Mouse (Mus musculus): ENCODE results near the gene Csrnp2. TPM values are rescaled to one million over a fixed set of nuclear protein-coding genes. Genes with fewer than 3 reads are reported as not detected.

Csrnp2 gene
- polyA plus RNA-seq (2012) = 1.0 and 1.1 TPM in 2 replicates

DNA sequence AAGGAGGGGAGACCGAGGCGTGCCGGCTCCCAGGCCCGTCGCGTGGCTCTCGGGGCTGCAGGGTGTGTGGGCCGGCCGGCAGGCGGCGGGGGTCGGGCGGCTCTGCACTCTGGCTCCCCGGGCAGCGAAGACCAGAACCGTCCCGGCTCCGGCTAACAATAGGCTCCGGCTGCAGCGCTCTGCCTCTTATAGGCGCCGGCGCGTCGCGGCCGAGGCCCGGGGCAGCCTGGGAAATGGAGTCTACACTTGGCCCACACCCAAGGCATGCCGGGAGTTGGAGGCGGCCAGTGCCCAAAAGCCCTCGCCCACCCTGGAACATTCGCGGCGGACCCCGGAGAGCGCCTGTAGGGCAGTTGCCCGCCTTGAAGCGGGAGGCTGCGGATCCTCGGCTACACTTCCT, at the start of gene Csrnp2:
Gene Csrnp2 (minus strand): TSS at position 387 of the 400 bp plus-strand sequence.
- TF ChIP-seq GATA1 (IDR thresholded peaks at IDR 0.05; ENCODE audit: low read length) = no peak

- TF ChIP-seq GATA1 (IDR thresholded peaks at IDR 0.05; ENCODE audit: low read length) = no peak
Measured at GRCm38 (mm10) chr15:100541426-100541825, 46.1 kb upstream of the Csrnp2 start.

DNA sequence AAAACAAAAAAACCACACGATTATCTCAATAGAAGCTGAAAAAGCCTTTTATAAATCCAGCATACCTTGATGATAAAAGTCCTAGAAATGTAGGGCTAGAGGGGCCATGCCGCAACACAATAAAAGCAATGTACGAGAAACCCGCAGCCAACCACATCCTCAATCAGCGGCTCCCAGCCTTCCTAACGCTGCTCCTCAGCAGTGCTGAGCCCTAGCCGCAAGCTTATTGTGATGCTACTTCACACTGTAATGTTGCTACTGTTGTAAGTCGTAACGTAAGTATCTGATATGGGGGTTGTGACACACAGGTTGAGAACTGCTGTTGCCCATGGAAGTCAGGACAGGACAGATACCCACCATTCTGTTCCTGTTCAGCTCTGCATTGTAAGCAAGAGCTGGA, 44.1 kb upstream of the Csrnp2 start:
- no peak for TF ChIP-seq GATA1 (IDR thresholded peaks at IDR 0.05; ENCODE audit: low read length)

DNA sequence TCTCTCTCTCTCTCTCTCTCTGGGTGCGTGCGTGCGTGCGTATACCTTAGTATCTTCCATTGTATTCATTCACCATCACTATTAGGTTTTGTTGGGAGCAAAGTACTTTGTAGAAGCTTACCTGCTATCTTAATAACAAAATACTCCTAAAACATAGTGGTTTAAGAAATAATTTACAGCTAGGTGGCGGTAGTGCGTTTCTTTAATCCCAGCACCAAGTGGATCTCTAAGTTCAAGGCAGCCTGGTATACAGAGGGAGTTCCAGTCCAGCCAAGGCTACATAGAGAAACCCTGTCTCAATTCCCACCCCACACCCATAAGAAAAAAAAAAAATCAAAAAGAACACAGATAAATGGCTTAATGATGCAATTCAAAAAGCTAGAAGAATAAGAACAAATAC, 42.6 kb upstream of the Csrnp2 start:
- no peak for TF ChIP-seq GATA1 (IDR thresholded peaks at IDR 0.05; ENCODE audit: low read length)

DNA sequence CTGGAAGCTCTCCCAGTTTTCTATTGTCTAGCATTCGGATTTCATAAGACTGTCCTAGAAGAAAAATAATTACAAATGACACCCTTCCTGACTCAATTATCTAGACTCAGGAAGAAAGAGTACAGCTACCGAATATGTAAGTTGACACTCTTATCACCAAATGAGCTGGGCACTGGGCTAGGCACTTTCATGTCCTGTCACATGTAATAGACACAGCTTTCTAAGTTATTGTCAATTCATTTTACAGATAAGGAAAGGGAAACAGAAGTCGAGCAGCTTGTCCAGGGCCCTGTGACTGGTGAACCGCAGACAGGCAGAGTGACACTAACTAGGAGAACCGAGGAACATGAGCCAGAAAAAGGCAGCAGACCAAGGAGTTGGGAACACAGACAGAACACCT, 32.6 kb upstream of the Csrnp2 start:
- TF ChIP-seq GATA1 (IDR thresholded peaks at IDR 0.05; ENCODE audit: low read length) = no peak

DNA sequence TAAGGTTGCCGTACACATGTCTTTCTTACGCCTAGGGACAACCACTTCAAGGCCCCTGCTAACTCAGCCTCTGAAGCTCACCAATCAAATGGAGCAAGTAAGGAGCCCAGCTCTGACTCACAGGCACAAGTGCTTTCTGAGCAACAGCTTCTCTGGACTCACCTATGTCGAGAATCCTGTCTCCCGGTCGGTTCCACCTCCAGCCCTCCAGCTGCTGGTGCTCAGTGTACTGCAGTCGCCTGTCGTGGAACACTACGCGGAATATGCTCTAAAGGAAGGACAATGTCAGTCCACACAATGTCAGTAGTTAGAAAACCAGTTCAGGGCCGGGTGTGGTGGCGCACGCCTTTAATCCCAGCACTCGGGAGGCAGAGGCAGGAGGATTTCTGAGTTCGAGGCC, 30.1 kb upstream of the Csrnp2 start:
- no peak for TF ChIP-seq GATA1 (IDR thresholded peaks at IDR 0.05; ENCODE audit: low read length)

DNA sequence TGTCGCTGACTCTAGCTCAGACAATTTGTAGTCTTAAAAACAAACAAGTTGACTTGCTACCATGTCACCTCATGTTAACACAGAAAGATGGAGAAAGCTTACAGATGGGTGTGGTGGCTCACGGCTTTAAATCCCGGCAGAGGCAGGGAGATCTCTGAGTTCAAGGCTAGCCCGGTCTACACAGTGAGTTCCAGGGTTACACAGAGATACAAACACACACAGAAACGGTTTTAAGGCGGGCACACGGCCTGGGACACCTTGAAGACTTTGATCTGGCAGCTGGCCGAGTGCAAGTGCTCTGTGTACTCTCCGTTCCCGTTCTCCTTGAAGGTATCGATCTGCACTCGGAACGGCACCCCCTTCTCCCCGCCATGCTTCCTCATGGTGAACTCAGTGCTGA, 25.0 kb upstream of the Csrnp2 start:
- no peak for TF ChIP-seq GATA1 (IDR thresholded peaks at IDR 0.05; ENCODE audit: low read length)

DNA sequence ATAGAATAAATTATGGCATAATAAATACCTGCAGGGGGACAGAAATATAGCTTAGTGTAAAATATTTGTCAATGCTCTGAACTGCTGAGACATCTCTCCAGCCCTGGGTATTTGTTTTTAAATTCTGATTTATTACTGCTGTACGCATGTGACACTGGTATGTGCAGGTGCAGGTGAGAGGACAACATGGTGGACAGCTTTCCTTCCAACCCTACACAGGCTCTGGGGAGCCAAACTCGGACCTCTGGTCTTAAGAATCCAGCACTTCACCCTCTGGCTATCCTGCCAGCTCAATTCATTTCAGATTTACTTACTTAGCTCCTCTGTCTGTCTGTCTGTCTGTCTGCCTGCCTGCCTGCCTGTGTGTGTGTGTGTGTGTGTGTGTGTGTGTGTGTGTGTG, 19.8 kb upstream of the Csrnp2 start:
- TF ChIP-seq GATA1 (IDR thresholded peaks at IDR 0.05; ENCODE audit: low read length) = no peak

DNA sequence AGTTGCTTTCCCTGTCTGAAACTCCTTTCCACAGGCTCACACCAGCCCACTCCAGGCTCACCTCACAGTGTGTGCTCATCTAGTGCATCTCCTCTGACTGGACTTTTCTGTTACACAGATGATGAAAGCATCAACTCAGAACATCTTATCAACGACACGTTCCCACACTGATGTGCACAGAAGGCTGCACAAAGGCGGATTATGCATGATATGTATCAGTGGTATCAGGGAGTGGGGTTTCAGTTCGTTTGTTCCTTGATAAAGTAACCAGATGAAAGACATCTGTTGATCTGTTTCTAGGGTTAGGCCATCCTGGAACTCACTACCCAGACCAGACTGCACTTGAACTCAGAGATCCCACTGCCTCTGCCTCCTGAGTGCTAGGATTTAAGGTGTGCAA, 18.1 kb upstream of the Csrnp2 start:
- TF ChIP-seq GATA1 (IDR thresholded peaks at IDR 0.05; ENCODE audit: low read length) = no peak

DNA sequence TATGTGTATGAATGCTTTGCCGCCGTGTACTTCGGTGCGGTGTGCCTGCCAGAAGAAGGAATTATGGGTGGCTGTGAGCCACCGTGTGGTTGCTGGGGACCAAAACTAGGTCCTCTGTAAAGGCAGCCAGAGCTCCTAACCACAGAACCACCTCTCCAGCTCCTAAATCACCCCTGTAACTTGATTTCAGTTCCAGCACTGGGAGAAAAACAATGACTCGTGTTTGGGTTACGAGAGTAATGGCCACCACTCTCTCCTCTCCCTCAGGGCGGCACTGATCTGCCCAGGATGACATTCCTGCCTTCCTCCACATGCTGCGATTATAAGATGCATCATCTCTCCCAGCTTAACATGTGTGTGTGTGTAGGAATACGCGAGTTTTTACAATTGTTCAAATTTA, 14.8 kb upstream of the Csrnp2 start:
- TF ChIP-seq GATA1 (IDR thresholded peaks at IDR 0.05; ENCODE audit: low read length) = no peak

DNA sequence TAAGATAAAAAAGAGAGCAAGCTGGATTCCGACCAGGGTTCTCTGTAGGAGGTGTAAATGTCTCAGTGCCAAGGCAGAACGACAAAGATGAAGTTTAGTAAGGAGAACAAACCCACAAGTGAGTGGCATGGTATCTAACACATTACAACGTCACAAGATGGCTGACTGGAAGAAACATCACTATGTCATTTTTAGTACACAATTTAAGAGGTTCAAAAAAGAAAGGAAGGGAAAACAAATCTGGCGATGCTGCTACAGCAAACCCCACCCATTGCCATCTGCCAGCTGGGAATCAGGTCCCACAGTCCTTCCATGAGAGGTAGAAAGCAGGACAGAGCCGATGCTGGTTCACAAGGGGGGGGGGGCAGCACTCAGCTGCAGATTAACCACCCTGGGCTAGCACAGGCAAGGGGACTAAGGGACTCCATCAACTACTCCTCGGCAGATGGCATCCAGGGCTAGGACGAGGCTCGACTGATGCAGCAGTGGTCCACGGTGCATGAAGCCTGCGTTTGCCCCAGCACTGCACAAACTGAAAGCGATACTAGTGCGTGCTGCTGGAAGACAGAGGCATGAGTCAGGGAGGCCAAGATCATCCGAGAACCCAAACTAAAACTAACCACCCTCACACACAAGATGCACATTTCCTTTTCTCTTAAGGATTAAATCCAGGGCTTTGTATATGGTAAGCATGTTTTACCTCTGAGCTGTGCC, 13.3 kb upstream of the Csrnp2 start:
- TF ChIP-seq GATA1 (IDR thresholded peaks at IDR 0.05; ENCODE audit: low read length) = no peak

- no peak for TF ChIP-seq GATA1 (IDR thresholded peaks at IDR 0.05; ENCODE audit: low read length)
Measured at GRCm38 (mm10) chr15:100494647-100495046, 641 bp downstream of the Csrnp2 start.

DNA sequence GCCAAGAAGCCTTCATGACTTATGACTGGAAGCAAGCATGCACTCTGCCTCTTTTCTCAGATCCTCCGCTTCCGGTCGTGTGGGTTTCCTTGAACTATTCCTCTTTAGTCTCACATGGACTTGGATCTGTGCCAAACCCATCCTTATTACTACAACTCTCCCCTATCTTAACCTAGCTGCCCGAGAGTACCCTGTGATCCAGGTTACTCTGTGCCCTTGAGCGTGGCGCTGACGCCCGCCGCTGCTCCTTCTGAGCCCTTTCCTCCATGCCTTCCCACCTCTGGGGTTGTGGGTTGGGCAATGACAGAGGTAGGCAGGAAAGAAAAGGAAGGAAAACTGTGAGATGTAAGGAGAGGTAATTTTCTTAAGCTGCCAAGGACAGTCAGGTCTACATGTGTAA, 3.3 kb downstream of the Csrnp2 start:
- no peak for TF ChIP-seq GATA1 (IDR thresholded peaks at IDR 0.05; ENCODE audit: low read length)

GRCm38 (mm10) chr15:100489263-100489662, 6.0 kb downstream of the Csrnp2 start:
- TF ChIP-seq GATA1 (IDR thresholded peaks at IDR 0.05; ENCODE audit: low read length) = no peak

- TF ChIP-seq GATA1 (IDR thresholded peaks at IDR 0.05; ENCODE audit: low read length) = no peak
Measured at GRCm38 (mm10) chr15:100487050-100487449, 8.2 kb downstream of the Csrnp2 start.

DNA sequence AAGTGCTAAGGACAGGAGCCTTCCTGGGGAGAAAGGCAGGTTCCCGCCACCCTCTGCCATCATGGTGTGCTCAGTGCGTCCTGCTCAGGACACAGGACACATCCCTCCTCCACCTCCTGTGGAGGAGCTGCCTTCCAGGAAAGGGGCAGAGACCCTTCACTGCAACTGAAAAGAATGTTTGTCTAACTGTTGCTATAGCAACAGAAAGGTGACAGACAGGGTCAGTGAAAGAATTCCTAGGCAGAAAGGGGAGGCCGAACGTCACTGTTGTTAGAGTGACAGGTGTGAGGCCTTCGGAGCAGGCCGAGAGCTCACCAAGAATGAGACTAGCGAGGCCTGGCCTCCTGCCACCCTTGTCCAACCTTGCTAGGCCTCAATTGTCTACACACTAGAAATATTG, 8.8 kb downstream of the Csrnp2 start:
- no peak for TF ChIP-seq GATA1 (IDR thresholded peaks at IDR 0.05; ENCODE audit: low read length)

DNA sequence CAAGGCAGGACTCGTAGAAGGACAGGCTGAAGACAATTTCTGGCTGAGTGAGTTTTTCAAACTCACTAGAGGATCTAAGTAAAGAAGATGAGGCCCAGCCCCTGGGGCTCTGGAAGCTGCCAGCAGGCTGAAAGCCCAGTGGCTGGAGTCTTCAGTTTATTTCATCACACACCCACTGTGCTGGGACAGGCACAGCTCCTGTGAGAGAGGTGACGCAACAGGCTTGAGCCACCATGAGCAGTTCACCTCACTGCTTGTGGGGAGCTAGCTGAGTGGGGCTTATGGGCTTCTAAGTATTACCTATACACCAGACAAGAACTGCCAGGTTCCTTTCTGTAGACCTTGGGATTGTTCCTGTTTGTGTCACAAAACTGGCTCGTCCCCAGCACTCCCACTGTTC, 9.7 kb downstream of the Csrnp2 start:
- TF ChIP-seq GATA1 (IDR thresholded peaks at IDR 0.05; ENCODE audit: low read length) = no peak

GRCm38 (mm10) chr15:100478925-100479324, 16.4 kb downstream of the Csrnp2 start:
- no peak for TF ChIP-seq GATA1 (IDR thresholded peaks at IDR 0.05; ENCODE audit: low read length)
